In the genomic region with DNA sequence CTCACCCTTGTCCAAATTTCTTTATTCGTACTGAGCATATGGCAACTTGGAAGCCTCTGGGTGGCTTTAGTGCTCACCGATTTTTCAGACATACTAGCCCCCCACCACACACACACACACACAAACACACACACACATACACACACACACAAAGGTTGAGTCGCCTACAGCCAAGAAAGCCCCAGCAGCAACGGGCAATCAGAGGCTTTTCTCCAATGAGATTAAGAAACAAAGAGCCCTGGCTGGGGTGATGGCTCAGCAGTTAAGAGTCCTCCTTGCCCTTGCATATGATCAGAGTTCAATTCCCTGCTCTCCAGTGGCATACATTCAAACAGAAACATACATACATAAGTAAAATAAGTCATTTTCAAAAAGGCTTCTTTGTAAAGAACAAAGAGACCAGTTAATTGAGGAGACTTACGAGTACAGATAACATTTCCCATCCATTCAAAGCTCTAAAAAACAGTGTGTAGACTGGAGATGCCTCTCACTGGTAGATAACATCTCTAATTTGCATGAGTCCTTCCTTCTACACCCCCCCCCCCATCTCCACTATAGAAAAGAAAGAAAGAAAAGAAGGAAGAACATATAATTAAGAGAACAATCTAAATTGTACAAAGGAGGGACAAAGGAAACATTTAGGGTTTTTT, we compare ENCODE assay signal across 15 mouse cellular contexts. TPM values are rescaled to one million over a fixed set of nuclear protein-coding genes. Genes with fewer than 3 reads are reported as not detected.
"Had no signal": no experiment of that assay in that cellular context is flagged by ENCODE, and none has a peak within 500 bp of the region (broad histone marks: within the 10 kb centered on the region; RNA-seq: fewer than 3 reads in every experiment).

No protein-coding gene starts in this region.

- H3K9me3 ChIP-seq: limb, embryonic 13.5 days; megakaryocyte, embryonic 14.5 days; midbrain, embryonic 15.5 days; neural tube, embryonic 12.5 days had no signal

- DNase-seq: kidney, adult 18-20 months; kidney, postnatal 10 days; left cerebral cortex, postnatal 4 days; lung, embryonic 14.5 days; lung, postnatal 10 days; thymus, postnatal 4 days had no signal

- H3K27ac ChIP-seq: limb, embryonic 13.5 days; macrophage; midbrain, embryonic 15.5 days; neural tube, embryonic 12.5 days; stomach, postnatal 0 days had no signal

- ATAC-seq: midbrain, embryonic 15.5 days had no signal

- H3K4me3 ChIP-seq: limb, embryonic 13.5 days; megakaryocyte, embryonic 14.5 days; midbrain, embryonic 15.5 days; neural tube, embryonic 12.5 days had no signal

- H3K9ac ChIP-seq: limb, embryonic 13.5 days; liver, embryonic 14.5 days; lung, embryonic 14.5 days; midbrain, embryonic 15.5 days; neural tube, embryonic 12.5 days had no signal

- H3K4me2 ChIP-seq: limb, embryonic 13.5 days; lung, embryonic 14.5 days; midbrain, embryonic 11.5 days; midbrain, embryonic 15.5 days; neural tube, embryonic 12.5 days had no signal

- H3K27me3 ChIP-seq: megakaryocyte, embryonic 14.5 days had no signal

- H3K36me3 ChIP-seq: limb, embryonic 13.5 days; midbrain, embryonic 15.5 days; neural tube, embryonic 12.5 days had no signal

RNA-seq across cellular contexts. Expression of gene Ttc26, which starts 23.5 kb away (rescaled TPM):
- total RNA-seq: monocyte, adult 5-6 weeks had no signal

RNA-seq across cellular contexts. Expression of gene Zc3hav1l, which starts 58.7 kb away (rescaled TPM):
- total RNA-seq: monocyte, adult 5-6 weeks had no signal
